Mouse (Mus musculus) intestine, embryonic 16.5 days (tissue): Measurements from ENCODE around the gene Nucks1. TPM values are rescaled to one million over a fixed set of nuclear protein-coding genes. Genes with fewer than 3 reads are reported as not detected.
A peak's percentile ranks its signal among the peaks of the same experiment; 100 is the strongest.

Experiments
- ATAC-seq: fragments of 200-750 bp; cut with Nextera tagmentation; 2 replicates; pipeline ENCODE4 v1.8.0; 2017; ENCODE audit warnings: moderate TSS enrichment, moderate library complexity
- H3K27ac ChIP-seq: fragments of 300-500 bp; sonication (generic); 2 replicates; pipeline ENCODE4 v1.5.1; 2014; ENCODE audit warnings: mild to moderate bottlenecking, low read length
- H3K27me3 ChIP-seq: fragments of 300-500 bp; sonication (generic); replicated peaks from 2 replicates; pipeline ENCODE4 v1.6.1; 2014; ENCODE audit warnings: low read length, control low read depth, mixed read lengths; ENCODE audit not compliant: control insufficient read depth, insufficient read depth
- H3K36me3 ChIP-seq: fragments of 300-500 bp; sonication (generic); 2 replicates; pipeline ENCODE4 v1.6.1; 2014; ENCODE audit warnings: low read length, control low read depth; ENCODE audit not compliant: control insufficient read depth, insufficient read depth
- H3K4me1 ChIP-seq: fragments of 300-500 bp; sonication (generic); 2 replicates; pipeline ENCODE4 v1.6.1; 2014; ENCODE audit warnings: low read length, control low read depth, mixed read lengths; ENCODE audit not compliant: control insufficient read depth, insufficient read depth
- H3K4me2 ChIP-seq: fragments of 300-500 bp; sonication (generic); 2 replicates; pipeline ENCODE4 v1.6.1; 2014; ENCODE audit warnings: low read depth, low read length, control low read depth
- H3K4me3 ChIP-seq: fragments of 300-500 bp; sonication (generic); 2 replicates; pipeline ENCODE4 v1.5.1; 2014; ENCODE audit warnings: mild to moderate bottlenecking, low read length
- H3K9ac ChIP-seq: fragments of 300-500 bp; sonication (generic); 2 replicates; pipeline ENCODE4 v1.6.1; 2014; ENCODE audit warnings: low read depth, low read length
- H3K9me3 ChIP-seq: fragments of 300-500 bp; sonication (generic); 2 replicates; pipeline ENCODE4 v1.6.1; 2016; ENCODE audit warnings: low read length, control low read depth; ENCODE audit not compliant: control insufficient read depth
- WGBS: fragments of 180-500 bp; shearing (Covaris S2); extraction: QIAGEN DNeasy Blood & Tissue Kit; methylation state at CpG from one replicate; pipeline ENCODE4 v1.1.7; 2014; 5-methylcytosine and 5-hydroxymethylcytosine counted together
- polyA plus RNA-seq: library from polyadenylated mRNA; unstranded; fragments of >200 nt; fragmentation: Nextera tagmentation; extraction: Ambion mirVana; gene quantifications from 2 replicates; pipeline ENCODE4 v1.2.1, GENCODE M21; 2015

The Nucks1 gene
- 44.5 TPM in 2 replicates for polyA plus RNA-seq

DNA sequence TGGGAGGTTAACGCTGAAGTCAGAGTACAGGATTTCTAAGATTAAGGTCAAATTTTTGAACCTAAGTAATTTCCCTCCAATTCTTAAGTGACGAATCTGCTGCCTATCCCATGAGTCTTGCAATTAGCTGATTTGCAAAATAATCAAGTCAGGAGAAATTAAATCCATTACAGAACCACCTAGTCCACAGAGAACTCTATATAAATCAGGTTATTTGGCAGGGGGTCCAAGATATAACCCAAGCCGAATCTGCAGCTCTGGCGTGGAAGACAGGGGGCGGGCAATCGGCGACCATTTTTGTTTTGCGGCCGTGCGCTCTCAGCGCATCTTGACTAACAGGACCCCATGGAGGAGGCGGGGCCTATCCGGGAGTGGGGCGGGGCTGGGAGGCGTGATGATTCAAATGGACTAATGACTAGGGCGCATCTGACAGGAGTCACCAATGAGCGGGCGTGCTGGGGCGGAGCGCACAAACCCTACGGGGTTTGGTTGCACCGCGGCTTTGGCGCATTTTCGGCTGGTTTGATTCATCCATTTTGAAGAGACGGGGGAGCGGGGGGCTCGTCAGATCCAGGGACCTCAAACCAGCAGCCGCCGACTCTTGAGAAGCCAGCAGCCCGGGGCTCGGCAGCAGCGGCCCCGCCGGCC, at the start of gene Nucks1:
Gene Nucks1 (plus strand): TSS at position 534 of the 648 bp plus-strand sequence.
- H3K27ac ChIP-seq = peak within 1 kb of the TSS; percentile 96
- WGBS = under 1% methylated on average over 35 of the region's 35 CpGs
- H3K4me3 ChIP-seq = peak within 1 kb of the TSS; percentile 94
- no peaks in the 10 kb centered on the region for H3K9me3 ChIP-seq
- peak within 1 kb of the TSS; percentile 59 for H3K4me2 ChIP-seq
- H3K27me3 ChIP-seq = no peaks in the 10 kb centered on the region
- H3K4me1 ChIP-seq = peaks cover 10% of the 10 kb centered on the region; the same call in 1 of the 2 replicates
- peak; percentile 98 for ATAC-seq
- H3K36me3 ChIP-seq = no peaks in the 10 kb centered on the region
- H3K9ac ChIP-seq = peak within 1 kb of the TSS; percentile 99

GRCm38 (mm10) chr1:131861811-131862210, 48.5 kb upstream of the Nucks1 start:
- 76% methylated on average over 4 of the region's 4 CpGs for WGBS

DNA sequence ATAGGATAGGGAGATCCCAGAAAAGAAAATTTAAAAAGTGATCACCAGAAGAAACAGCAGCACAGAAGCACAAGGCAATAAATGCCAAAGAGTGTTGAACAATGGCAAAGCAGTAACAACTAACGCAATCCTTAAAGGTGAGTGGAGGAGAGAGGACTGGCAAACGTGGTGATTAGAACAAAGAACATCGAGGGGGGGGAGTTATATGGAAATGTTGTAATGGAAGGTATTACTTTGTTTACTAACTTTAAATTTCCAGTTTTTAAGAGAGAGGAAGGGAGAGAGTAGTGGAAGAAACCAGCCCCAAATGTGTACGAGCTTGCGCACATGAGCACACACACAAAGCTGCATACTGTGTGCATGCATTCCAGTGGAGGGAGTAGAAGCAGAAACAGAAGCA, 44.7 kb upstream of the Nucks1 start:
- ATAC-seq = no peak
- Histone ChIP-seq H3K9ac (no peak overlapping the region), H3K9me3 (no peaks in the 10 kb centered on the region), H3K27ac (no peak overlapping the region), H3K4me1 (no peaks in the 10 kb centered on the region), H3K4me3 (no peak overlapping the region), H3K36me3 (no peaks in the 10 kb centered on the region), H3K27me3 (no peaks in the 10 kb centered on the region), H3K4me2 (no peak overlapping the region)
- WGBS = 77% methylated on average over 5 of the region's 5 CpGs

More at GRCm38 (mm10) chr1:131861811-131862210, 48.5 kb upstream of the Nucks1 start:
- no peaks in the 10 kb centered on the region for H3K4me1 ChIP-seq
- no peak overlapping the region for H3K4me3 ChIP-seq
- no peaks in the 10 kb centered on the region for H3K27me3 ChIP-seq
- H3K9ac ChIP-seq = no peak overlapping the region
- H3K9me3 ChIP-seq = no peaks in the 10 kb centered on the region
- H3K36me3 ChIP-seq = no peaks in the 10 kb centered on the region
- H3K27ac ChIP-seq = no peak overlapping the region
- ATAC-seq = no peak
- no peak overlapping the region for H3K4me2 ChIP-seq

- H3K36me3 ChIP-seq = no peaks in the 10 kb centered on the region
- H3K4me3 ChIP-seq = no peak overlapping the region
- ATAC-seq = peak; percentile 11; the same call in 1 of the 2 replicates
- no peaks in the 10 kb centered on the region for H3K9me3 ChIP-seq
- 75% methylated on average over 6 of the region's 6 CpGs for WGBS
- no peaks in the 10 kb centered on the region for H3K27me3 ChIP-seq
- no peak overlapping the region for H3K27ac ChIP-seq
- H3K9ac ChIP-seq = no peak overlapping the region
- H3K4me2 ChIP-seq = no peak overlapping the region
- no peaks in the 10 kb centered on the region for H3K4me1 ChIP-seq
Observed at GRCm38 (mm10) chr1:131866304-131866999, 43.9 kb upstream of the Nucks1 start.

GRCm38 (mm10) chr1:131867093-131867945, 43.0 kb upstream of the Nucks1 start, which contains the start of gene Rab29:
Gene Rab29, plus strand, starts transcription at chr1:131867224.
- no peaks in the 10 kb centered on the region for H3K27me3 ChIP-seq
- H3K4me1 ChIP-seq = no peaks in the 10 kb centered on the region
- no peak within 1 kb of the TSS for H3K27ac ChIP-seq

GRCm38 (mm10) chr1:131867946-131868290, 42.4 kb upstream of the Nucks1 start:
- Histone ChIP-seq H3K9me3 (no peaks in the 10 kb centered on the region), H3K36me3 (no peaks in the 10 kb centered on the region), H3K4me3 (peak overlapping the region; percentile 77), H3K4me2 (peak overlapping the region; percentile 75), H3K27ac (no peak overlapping the region), H3K27me3 (no peaks in the 10 kb centered on the region), H3K9ac (peak overlapping the region; percentile 77), H3K4me1 (no peaks in the 10 kb centered on the region)
- ATAC-seq = peak; percentile 24
- 18% methylated on average over 10 of the region's 10 CpGs for WGBS

More at GRCm38 (mm10) chr1:131867093-131867945, 43.0 kb upstream of the Nucks1 start, which contains the start of gene Rab29:
- WGBS = under 1% methylated on average over 46 of the region's 46 CpGs
- no peaks in the 10 kb centered on the region for H3K9me3 ChIP-seq
- peak; percentile 97 for ATAC-seq
- H3K4me3 ChIP-seq = peak within 1 kb of the TSS; percentile 77
- peak within 1 kb of the TSS; percentile 77 for H3K9ac ChIP-seq
- H3K36me3 ChIP-seq = no peaks in the 10 kb centered on the region
- H3K4me2 ChIP-seq = peak within 1 kb of the TSS; percentile 75

- ATAC-seq = no peak
- Histone ChIP-seq H3K9me3 (no peaks in the 10 kb centered on the region), H3K27me3 (no peaks in the 10 kb centered on the region), H3K9ac (no peak overlapping the region), H3K4me3 (no peak overlapping the region), H3K4me1 (no peaks in the 10 kb centered on the region), H3K36me3 (no peaks in the 10 kb centered on the region), H3K4me2 (no peak overlapping the region), H3K27ac (no peak overlapping the region)
- 80% methylated on average over 2 of the region's 2 CpGs for WGBS
Observed at GRCm38 (mm10) chr1:131869561-131869960, 40.8 kb upstream of the Nucks1 start.

GRCm38 (mm10) chr1:131872856-131873255, 37.5 kb upstream of the Nucks1 start:
- H3K36me3 ChIP-seq = no peaks in the 10 kb centered on the region
- no peak overlapping the region for H3K27ac ChIP-seq
- no peak for ATAC-seq
- no peaks in the 10 kb centered on the region for H3K9me3 ChIP-seq
- H3K9ac ChIP-seq = no peak overlapping the region
- H3K27me3 ChIP-seq = no peaks in the 10 kb centered on the region
- WGBS = 59% methylated on average over 1 of the region's 1 CpGs
- H3K4me1 ChIP-seq = no peaks in the 10 kb centered on the region
- no peak overlapping the region for H3K4me2 ChIP-seq
- no peak overlapping the region for H3K4me3 ChIP-seq

GRCm38 (mm10) chr1:131879816-131880215, 30.5 kb upstream of the Nucks1 start:
- no peak overlapping the region for H3K4me2 ChIP-seq
- ATAC-seq = no peak
- no peaks in the 10 kb centered on the region for H3K27me3 ChIP-seq
- H3K9ac ChIP-seq = no peak overlapping the region
- H3K4me3 ChIP-seq = no peak overlapping the region
- H3K9me3 ChIP-seq = no peaks in the 10 kb centered on the region
- WGBS = 74% methylated on average over 2 of the region's 2 CpGs
- no peaks in the 10 kb centered on the region for H3K36me3 ChIP-seq
- no peak overlapping the region for H3K27ac ChIP-seq
- no peaks in the 10 kb centered on the region for H3K4me1 ChIP-seq
